Mouse (Mus musculus): ENCODE results near the gene Ythdf1. TPM values are rescaled to one million over a fixed set of nuclear protein-coding genes. Genes with fewer than 3 reads are reported as not detected.

Ythdf1 gene
- polyA plus RNA-seq, 1 experiment from 2014 or later: 33.1 TPM

GRCm38 (mm10) chr2:180904435-180905208 is 16.1 kb downstream of the Ythdf1 start:
- H3K4me2 ChIP-seq: no peak overlapping the region
- WGBS: 93% methylated on average over 18 of the region's 18 CpGs

GRCm38 (mm10) chr2:180902086-180902485 is 18.7 kb downstream of the Ythdf1 start:
- Histone ChIP-seq H3K4me3 (no peak overlapping the region), H3K4me2 (no peak overlapping the region), H3K9me3 (replicated peaks) (no peaks in the 10 kb centered on the region), H3K36me3 (ENCODE audit: poor library complexity, severe bottlenecking) (peaks cover 33% of the 10 kb centered on the region), H3K4me1 (peaks cover 15% of the 10 kb centered on the region), H3K27ac (no peak overlapping the region), H3K27me3 (no peaks in the 10 kb centered on the region), H3K9ac (no peak overlapping the region)
- 0 out of 2 replicates have a peak, but pooled peaks have one; percentile 22 for ATAC-seq
- WGBS: 46% methylated on average over 2 of the region's 2 CpGs

More at GRCm38 (mm10) chr2:180904435-180905208, 16.1 kb downstream of the Ythdf1 start:
- Histone ChIP-seq H3K36me3 (ENCODE audit: poor library complexity, severe bottlenecking) (peaks cover 51% of the 10 kb centered on the region), H3K4me1 (peaks cover 12% of the 10 kb centered on the region; the same call in 1 of the 2 replicates), H3K9me3 (replicated peaks) (no peaks in the 10 kb centered on the region), H3K4me3 (no peak overlapping the region), H3K27me3 (no peaks in the 10 kb centered on the region), H3K9ac (no peak overlapping the region), H3K27ac (no peak overlapping the region)
- no peak for ATAC-seq

- H3K4me1 ChIP-seq: peaks cover 30% of the 10 kb centered on the region
- H3K9ac ChIP-seq: no peak overlapping the region
- H3K36me3 ChIP-seq (ENCODE audit: poor library complexity, severe bottlenecking): peaks cover 13% of the 10 kb centered on the region
- H3K27ac ChIP-seq: peak overlapping the region; percentile 10; the same call in 1 of the 2 replicates
- no peaks in the 10 kb centered on the region for H3K27me3 ChIP-seq
- H3K4me2 ChIP-seq: no peak overlapping the region
- no peaks in the 10 kb centered on the region for H3K9me3 ChIP-seq (replicated peaks)
- no peak overlapping the region for H3K4me3 ChIP-seq
- WGBS: 73% methylated on average over 6 of the region's 6 CpGs
- no peak for ATAC-seq
Observed at GRCm38 (mm10) chr2:180897857-180898256, 22.9 kb downstream of the Ythdf1 start.

- Histone ChIP-seq H3K36me3 (ENCODE audit: poor library complexity, severe bottlenecking) (peaks cover 11% of the 10 kb centered on the region; the same call in 1 of the 2 replicates), H3K27ac (peak overlapping the region; percentile 65), H3K4me2 (peak overlapping the region; percentile 77; the same call in 1 of the 2 replicates), H3K4me3 (no peak overlapping the region), H3K4me1 (peaks cover 39% of the 10 kb centered on the region), H3K9me3 (replicated peaks) (no peaks in the 10 kb centered on the region), H3K27me3 (peaks cover 4% of the 10 kb centered on the region; the same call in 1 of the 2 replicates), H3K9ac (peak overlapping the region; percentile 98)
- 68% methylated on average over 15 of the region's 15 CpGs for WGBS
- ATAC-seq: no peak
Observed at GRCm38 (mm10) chr2:180896819-180897625, 23.7 kb downstream of the Ythdf1 start.

GRCm38 (mm10) chr2:180895837-180896525 is 24.8 kb downstream of the Ythdf1 start:
- peak overlapping the region; percentile 85 for H3K4me3 ChIP-seq
- peaks cover 14% of the 10 kb centered on the region for H3K27me3 ChIP-seq
- H3K4me2 ChIP-seq: peak overlapping the region; percentile 77
- 81% methylated on average over 11 of the region's 11 CpGs for WGBS
- H3K9ac ChIP-seq: peak overlapping the region; percentile 98
- H3K4me1 ChIP-seq: peaks cover 49% of the 10 kb centered on the region
- peaks cover 11% of the 10 kb centered on the region; the same call in 1 of the 2 replicates for H3K36me3 ChIP-seq (ENCODE audit: poor library complexity, severe bottlenecking)
- no peaks in the 10 kb centered on the region for H3K9me3 ChIP-seq (replicated peaks)
- no peak for ATAC-seq
- H3K27ac ChIP-seq: peak overlapping the region; percentile 99

- H3K36me3 ChIP-seq (ENCODE audit: poor library complexity, severe bottlenecking): peaks cover 11% of the 10 kb centered on the region; the same call in 1 of the 2 replicates
- no peaks in the 10 kb centered on the region for H3K9me3 ChIP-seq (replicated peaks)
- peaks cover 56% of the 10 kb centered on the region for H3K4me1 ChIP-seq
- 40% methylated on average over 3 of the region's 3 CpGs for WGBS
- no peak for ATAC-seq
- H3K4me2 ChIP-seq: peak overlapping the region; percentile 77
- H3K27me3 ChIP-seq: peaks cover 21% of the 10 kb centered on the region
- peak overlapping the region; percentile 99 for H3K27ac ChIP-seq
- H3K9ac ChIP-seq: peak overlapping the region; percentile 98
- H3K4me3 ChIP-seq: peak overlapping the region; percentile 85
Observed at GRCm38 (mm10) chr2:180895321-180895720, 25.4 kb downstream of the Ythdf1 start.

GRCm38 (mm10) chr2:180894734-180895133 is 26.0 kb downstream of the Ythdf1 start:
- peak overlapping the region; percentile 98 for H3K9ac ChIP-seq
- H3K27ac ChIP-seq: peak overlapping the region; percentile 99
- 3% methylated on average over 12 of the region's 13 CpGs for WGBS
- peaks cover 62% of the 10 kb centered on the region for H3K4me1 ChIP-seq
- peak; percentile 59 for ATAC-seq
- H3K4me2 ChIP-seq: peak overlapping the region; percentile 77
- H3K36me3 ChIP-seq (ENCODE audit: poor library complexity, severe bottlenecking): peaks cover 11% of the 10 kb centered on the region; the same call in 1 of the 2 replicates
- H3K4me3 ChIP-seq: peak overlapping the region; percentile 85
- peaks cover 26% of the 10 kb centered on the region for H3K27me3 ChIP-seq
- no peaks in the 10 kb centered on the region for H3K9me3 ChIP-seq (replicated peaks)

GRCm38 (mm10) chr2:180894029-180894623 is 26.6 kb downstream of the Ythdf1 start:
- H3K27ac ChIP-seq: peak overlapping the region; percentile 99
- H3K9me3 ChIP-seq (replicated peaks): no peaks in the 10 kb centered on the region
- peak overlapping the region; percentile 85 for H3K4me3 ChIP-seq
- peaks cover 11% of the 10 kb centered on the region; the same call in 1 of the 2 replicates for H3K36me3 ChIP-seq (ENCODE audit: poor library complexity, severe bottlenecking)
- peak overlapping the region; percentile 77 for H3K4me2 ChIP-seq
- 1% methylated on average over 49 of the region's 57 CpGs for whole genome bisulfite sequencing
- peak overlapping the region; percentile 98 for H3K9ac ChIP-seq
- peaks cover 26% of the 10 kb centered on the region for H3K27me3 ChIP-seq
- peak; percentile 26 for ATAC-seq
- peaks cover 68% of the 10 kb centered on the region for H3K4me1 ChIP-seq

GRCm38 (mm10) chr2:180893537-180894028 is 27.2 kb downstream of the Ythdf1 start:
- no peaks in the 10 kb centered on the region for H3K9me3 ChIP-seq (replicated peaks)
- H3K27me3 ChIP-seq: peaks cover 26% of the 10 kb centered on the region
- H3K4me2 ChIP-seq: peak overlapping the region; percentile 77
- H3K27ac ChIP-seq: peak overlapping the region; percentile 99
- peaks cover 11% of the 10 kb centered on the region; the same call in 1 of the 2 replicates for H3K36me3 ChIP-seq (ENCODE audit: poor library complexity, severe bottlenecking)
- H3K4me1 ChIP-seq: peaks cover 72% of the 10 kb centered on the region
- ATAC-seq: peak; percentile 25
- H3K9ac ChIP-seq: peak overlapping the region; percentile 98
- H3K4me3 ChIP-seq: peak overlapping the region; percentile 85
- WGBS: 0% methylated on average over 49 of the region's 50 CpGs

GRCm38 (mm10) chr2:180892841-180893521 is 27.8 kb downstream of the Ythdf1 start:
- peak overlapping the region; percentile 77 for H3K4me2 ChIP-seq
- WGBS: 0% methylated on average over 87 of the region's 97 CpGs
- peaks cover 78% of the 10 kb centered on the region for H3K4me1 ChIP-seq
- H3K27me3 ChIP-seq: peaks cover 26% of the 10 kb centered on the region
- no peaks in the 10 kb centered on the region for H3K9me3 ChIP-seq (replicated peaks)
- peak overlapping the region; percentile 98 for H3K9ac ChIP-seq
- peak overlapping the region; percentile 85 for H3K4me3 ChIP-seq
- peak; percentile 36 for ATAC-seq
- H3K27ac ChIP-seq: peak overlapping the region; percentile 99
- H3K36me3 ChIP-seq (ENCODE audit: poor library complexity, severe bottlenecking): peaks cover 11% of the 10 kb centered on the region; the same call in 1 of the 2 replicates
